Mouse (Mus musculus) testis, adult 2 months (tissue): ENCODE data around the gene Hpse2.

Experiments
- CTCF ChIP-seq: fragments of 200-500 bp; IDR thresholded peaks from 2 replicates; pipeline ENCODE4 v1.5.1; 2012; ENCODE audit warnings: low read depth, mild to moderate bottlenecking, inconsistent platforms, low read length, moderate library complexity; ENCODE audit not compliant: control insufficient read depth, insufficient read depth, insufficient replicate concordance
- POLR2A ChIP-seq: fragments of 200-500 bp; IDR thresholded peaks from 2 replicates; pipeline ENCODE4 v1.6.1; 2012; ENCODE audit warnings: low read depth, mild to moderate bottlenecking, inconsistent platforms, low read length, moderate library complexity; ENCODE audit not compliant: control insufficient read depth

DNA sequence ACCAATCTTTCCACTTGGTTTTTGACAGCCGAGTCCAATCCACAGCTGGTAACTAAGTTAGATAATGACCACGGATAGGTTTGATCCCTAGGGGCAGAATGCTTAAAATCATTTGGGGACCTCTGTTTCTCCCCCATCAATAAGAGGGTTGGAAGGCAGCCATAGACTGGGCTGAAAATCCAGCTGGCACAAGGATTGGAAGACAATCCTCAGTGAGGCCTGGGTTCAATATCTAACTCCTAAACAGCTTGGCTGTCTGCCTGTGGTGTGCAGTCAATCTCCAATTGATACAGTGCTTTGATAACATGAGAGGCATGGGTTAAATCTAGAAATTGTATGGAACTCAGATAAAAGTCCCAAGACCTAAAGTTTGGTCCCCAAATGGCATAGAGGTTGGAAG, 345.4 kb downstream of the Hpse2 start:
- no peak for TF ChIP-seq CTCF
- no peak for TF ChIP-seq POLR2A
